Mouse (Mus musculus) CH12.LX (cell line): ENCODE data around the gene Pbx3. TPM values are rescaled to one million over a fixed set of nuclear protein-coding genes. Genes with fewer than 3 reads are reported as not detected.

Source experiments
- DNase-seq: peaks from one replicate; pipeline ENCODE4 v3.0.0-alpha.2; 2013; ENCODE audit errors: extremely low read depth
- H3K27ac ChIP-seq: 2 replicates; pipeline ENCODE4 v1.5.1; 2012; ENCODE audit warnings: low read depth, mild to moderate bottlenecking, control low read depth, moderate library complexity; ENCODE audit not compliant: insufficient read depth
- H3K27me3 ChIP-seq: replicated peaks from 2 replicates; pipeline ENCODE3; 2012; ENCODE audit warnings: inconsistent platforms
- H3K36me3 ChIP-seq, 2 experiments: replicated peaks in 1 of 2; 2 replicates each; pipeline versions ENCODE3 to v1.6.1; 2012; ENCODE audit warnings: inconsistent platforms in 1 of 2, low read length in 1 of 2, mild to moderate bottlenecking in 1 of 2, mixed read lengths in 1 of 2, moderate library complexity in 1 of 2; ENCODE audit not compliant: control insufficient read depth in 1 of 2, insufficient read depth in 1 of 2
- H3K4me1 ChIP-seq, 2 experiments: 2 replicates each; pipeline ENCODE4 v1.6.1; 2012; ENCODE audit warnings: inconsistent platforms in 1 of 2, moderate library complexity in 1 of 2; ENCODE audit not compliant: insufficient read depth in 2 of 2, control insufficient read depth in 1 of 2
- H3K4me2 ChIP-seq: 2 replicates; pipeline ENCODE4 v1.6.1; 2012; ENCODE audit warnings: low read depth, mild to moderate bottlenecking, control low read depth; ENCODE audit not compliant: poor library complexity, insufficient read depth, severe bottlenecking
- H3K4me3 ChIP-seq, 3 experiments: fragments of 150-350 bp in 1 of 3; sonication (generic) in 1 of 3; replicated peaks in 1 of 3; 2 replicates each; pipeline versions ENCODE3 to v1.5.1; 2011 to 2012; ENCODE audit warnings: low read depth in 2 of 3, low read length in 2 of 3, mild to moderate bottlenecking in 2 of 3, moderate library complexity in 2 of 3, control low read depth in 1 of 3, improper control_type of control experiment in 1 of 3, inconsistent platforms in 1 of 3, mixed read lengths in 1 of 3; ENCODE audit not compliant: poor library complexity in 1 of 3
- H3K79me2 ChIP-seq: replicated peaks from 2 replicates; pipeline ENCODE4 v1.6.1; 2012; ENCODE audit warnings: mild to moderate bottlenecking, moderate library complexity; ENCODE audit not compliant: control insufficient read depth, poor library complexity, insufficient read depth, severe bottlenecking; ENCODE audit errors: extremely low read depth
- H3K9ac ChIP-seq: 2 replicates; pipeline ENCODE4 v1.6.1; 2012; ENCODE audit warnings: low read depth, mild to moderate bottlenecking, control low read depth, moderate library complexity; ENCODE audit not compliant: insufficient read depth
- H3K9me3 ChIP-seq: replicated peaks from 2 replicates; pipeline ENCODE3; 2012; ENCODE audit warnings: low read length, inconsistent platforms, mixed read lengths
- BHLHE40 ChIP-seq: IDR thresholded peaks from 2 replicates; pipeline ENCODE4 v1.6.1; 2011; ENCODE audit warnings: mild to moderate bottlenecking, low read depth, low read length, improper control_type of control experiment
- CTCF ChIP-seq, 2 experiments: IDR thresholded peaks in 1 of 2; conservative IDR thresholded peaks in 1 of 2; 2 replicates each; pipeline ENCODE4 v1.5.1; 2011 to 2012; ENCODE audit warnings: low read depth in 2 of 2, low read length in 2 of 2, improper control_type of control experiment in 1 of 2, inconsistent platforms in 1 of 2, mild to moderate bottlenecking in 1 of 2, moderate library complexity in 1 of 2
- ELF1 ChIP-seq: IDR thresholded peaks from 2 replicates; pipeline ENCODE4 v1.6.1; 2014; ENCODE audit warnings: low read depth, mild to moderate bottlenecking, inconsistent platforms, low read length, improper control_type of control experiment
- ETS1 ChIP-seq: conservative IDR thresholded peaks from 2 replicates; pipeline ENCODE4 v1.6.1; 2012; ENCODE audit warnings: low read depth, mild to moderate bottlenecking, inconsistent platforms, low read length, improper control_type of control experiment, moderate library complexity
- HCFC1 ChIP-seq: IDR thresholded peaks from 2 replicates; pipeline ENCODE4 v1.6.1; 2012; ENCODE audit warnings: low read depth, mild to moderate bottlenecking, inconsistent platforms, low read length, improper control_type of control experiment
- JUND ChIP-seq: conservative IDR thresholded peaks from 2 replicates; pipeline ENCODE4 v1.6.1; 2011; ENCODE audit warnings: low read depth, low read length, improper control_type of control experiment
- MAZ ChIP-seq: IDR thresholded peaks from 2 replicates; pipeline ENCODE4 v1.6.1; 2012; ENCODE audit warnings: low read depth, mild to moderate bottlenecking, inconsistent platforms, low read length, improper control_type of control experiment, moderate library complexity
- MXI1 ChIP-seq: IDR thresholded peaks from 2 replicates; pipeline ENCODE4 v1.6.1; 2011; ENCODE audit warnings: mild to moderate bottlenecking, low read depth, low read length, improper control_type of control experiment
- NRF1 ChIP-seq: IDR thresholded peaks from 2 replicates; pipeline ENCODE4 v1.6.1; 2014; ENCODE audit warnings: low read depth, mild to moderate bottlenecking, inconsistent platforms, low read length, improper control_type of control experiment, moderate library complexity
- PAX5 ChIP-seq: IDR thresholded peaks from 2 replicates; pipeline ENCODE4 v1.6.1; 2012; ENCODE audit warnings: low read length, inconsistent platforms, mixed read lengths
- RCOR1 ChIP-seq: conservative IDR thresholded peaks from 2 replicates; pipeline ENCODE4 v1.6.1; 2012; ENCODE audit warnings: low read depth, mild to moderate bottlenecking, inconsistent platforms, low read length, improper control_type of control experiment
- SIN3A ChIP-seq: IDR thresholded peaks from 2 replicates; pipeline ENCODE4 v1.6.1; 2012; ENCODE audit warnings: low read length, improper control_type of control experiment, inconsistent platforms
- TBP ChIP-seq: conservative IDR thresholded peaks from 2 replicates; pipeline ENCODE4 v1.6.1; 2011; ENCODE audit warnings: low read depth, low read length, improper control_type of control experiment
- ZKSCAN1 ChIP-seq: IDR thresholded peaks from 2 replicates; pipeline ENCODE4 v1.6.1; 2012; ENCODE audit warnings: low read depth, inconsistent platforms, low read length, improper control_type of control experiment, borderline replicate concordance
- dilution Hi-C: fragments of 300-500 bp; cut with MboI; formaldehyde crosslinking; loops from 2 replicates; pipeline ENCODE4 v1.14.3; 2020; ENCODE audit warnings: low sequenced_read_pairs; ENCODE audit not compliant: extremely low pct_unique_long_range_greater_than_20kb, extremely low pct_ligation_motif_present
- in situ Hi-C: fragments of 300-500 bp; cut with MboI; formaldehyde crosslinking; loops from 3 replicates; pipeline ENCODE4 v1.14.3; 2019; ENCODE audit warnings: low sequenced_read_pairs, low pct_ligation_motif_present, low pct_unique_long_range_greater_than_20kb, mixed read lengths
- polyA plus RNA-seq: library from polyadenylated mRNA; unstranded; fragments of >175 nt; gene quantifications from 2 replicates; pipeline ENCODE4 v1.2.1, GENCODE M21; 2012; ENCODE audit warnings: low read depth; ENCODE audit not compliant: insufficient read length
- total RNA-seq, 2 experiments: library from RNA; depleted of rRNA; stranded (reverse); fragments of 300-350 nt in 1 of 2; fragments of >200 nt in 1 of 2; gene quantifications; 2 replicates each; pipeline ENCODE4 v1.2.3; 2012 to 2014

Pbx3 gene
- total and polyA plus RNA-seq, 3 experiments: 3.8 to 8.1 (median 5.9) TPM

DNA sequence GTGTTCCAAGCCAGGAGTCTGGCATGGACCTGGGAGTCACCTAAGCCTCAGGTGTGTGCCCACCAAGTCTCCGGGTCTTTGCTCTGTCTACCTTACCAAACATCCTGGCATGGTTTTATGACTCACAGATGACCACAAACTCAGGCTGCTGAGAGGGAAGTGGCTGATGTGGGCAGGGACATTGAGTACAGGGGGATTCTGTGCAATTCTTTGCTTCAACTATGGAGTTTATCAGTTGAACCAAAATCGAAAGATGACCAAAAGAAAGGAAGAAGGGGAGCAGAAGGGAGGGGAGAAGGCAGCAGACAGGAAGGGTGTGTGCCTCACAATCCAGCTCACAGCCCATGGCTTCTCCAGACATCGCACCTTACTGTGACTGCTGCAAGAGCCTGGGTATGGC is 210.5 kb downstream of the Pbx3 start:
- in situ Hi-C loops: no loop called here
- Histone ChIP-seq H3K9ac (no peak overlapping the region), H3K9me3 (no peaks in the 10 kb centered on the region)

DNA sequence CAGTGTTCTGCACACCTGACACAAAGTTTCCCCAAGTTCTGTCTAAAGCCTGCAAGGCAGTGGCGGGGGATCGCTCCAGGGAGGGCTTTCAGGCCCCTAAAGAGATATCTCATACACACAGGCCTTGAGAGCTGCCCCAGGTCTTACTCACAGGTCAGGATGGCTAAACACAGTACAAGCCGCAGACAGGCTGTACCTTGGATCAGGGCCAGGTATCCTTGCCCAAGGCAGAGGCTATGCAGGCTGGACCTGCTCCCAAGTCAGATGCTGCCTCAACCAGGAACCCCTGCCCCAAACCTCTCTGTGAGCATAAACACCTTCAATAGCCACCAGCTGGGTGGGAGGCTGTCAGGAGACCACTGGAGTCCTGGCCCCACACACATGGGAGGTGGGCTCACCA is 215.2 kb downstream of the Pbx3 start:
- H3K4me1 ChIP-seq: no peaks in the 10 kb centered on the region
- H3K9me3 ChIP-seq: no peaks in the 10 kb centered on the region
- in situ Hi-C loops (no loop called here), dilution Hi-C loops (no loop called here)
- no peak overlapping the region for H3K4me2 ChIP-seq
- H3K27me3 ChIP-seq: no peaks in the 10 kb centered on the region
- no peak overlapping the region for H3K27ac ChIP-seq
- H3K4me3 ChIP-seq: no peak overlapping the region
- H3K9ac ChIP-seq: no peak overlapping the region
- no peak for TF ChIP-seq SIN3A
- TF ChIP-seq ELF1: no peak
- no peak for TF ChIP-seq JUND
- TF ChIP-seq ZKSCAN1: no peak
- no peak for TF ChIP-seq BHLHE40
- DNase-seq: no peak
- H3K36me3 ChIP-seq: no peaks in the 10 kb centered on the region
- no peaks in the 10 kb centered on the region for H3K79me2 ChIP-seq

More for the DNA sequence above, 210.5 kb downstream of the Pbx3 start:
- no peaks in the 10 kb centered on the region for H3K27me3 ChIP-seq
- H3K4me1 ChIP-seq: no peaks in the 10 kb centered on the region; a peak in 1 of 4 replicates
- H3K27ac ChIP-seq: no peak overlapping the region
- H3K4me3 ChIP-seq: no peak overlapping the region
- no peaks in the 10 kb centered on the region for H3K36me3 ChIP-seq
- no peak overlapping the region for H3K4me2 ChIP-seq
- DNase-seq: no peak
- no peaks in the 10 kb centered on the region for H3K79me2 ChIP-seq
- no peak for TF ChIP-seq JUND
- TF ChIP-seq ETS1: no peak
- TF ChIP-seq TBP: no peak
- no peak for TF ChIP-seq PAX5
- TF ChIP-seq NRF1: no peak
- TF ChIP-seq MXI1: no peak
- TF ChIP-seq HCFC1: no peak
- dilution Hi-C loops: no loop called here

DNA sequence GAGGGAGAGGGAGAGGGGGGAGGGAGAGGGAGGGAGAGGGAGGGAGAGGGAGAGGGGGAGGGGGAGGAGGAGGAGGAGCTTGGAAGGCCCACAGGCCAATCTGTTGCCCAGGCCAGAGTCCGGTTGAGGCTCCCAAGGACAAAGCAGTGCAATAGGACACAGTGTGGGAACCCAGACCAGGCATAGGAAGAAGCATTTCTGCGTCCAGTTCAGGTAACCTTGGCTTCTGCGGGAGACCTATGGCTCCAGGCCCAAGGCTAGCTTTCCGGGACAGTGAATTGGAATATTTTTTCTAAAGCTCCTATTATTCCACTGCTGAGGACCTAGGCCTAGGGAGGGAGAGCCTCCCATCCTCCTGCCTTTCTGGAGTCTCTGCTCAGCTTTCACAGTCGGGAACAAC is 218.1 kb downstream of the Pbx3 start:
- no peak overlapping the region for H3K27ac ChIP-seq
- H3K36me3 ChIP-seq: no peaks in the 10 kb centered on the region
- in situ Hi-C loops: no loop called here
- dilution Hi-C loops: no loop called here
- TF ChIP-seq MAZ: no peak
- no peak for TF ChIP-seq RCOR1
- TF ChIP-seq CTCF (conservative IDR thresholded peaks at IDR 0.05 in 1 of 2, IDR thresholded peaks at IDR 0.05 in 1 of 2; ENCODE audit: low read depth in 2 of 2, low read length in 2 of 2): no peak
- no peak for TF ChIP-seq SIN3A
- no peak overlapping the region for H3K9ac ChIP-seq
- H3K79me2 ChIP-seq: no peaks in the 10 kb centered on the region
- no peaks in the 10 kb centered on the region for H3K4me1 ChIP-seq
- H3K27me3 ChIP-seq: peaks cover 4% of the 10 kb centered on the region
- no peak for DNase-seq
- H3K9me3 ChIP-seq: no peaks in the 10 kb centered on the region
- H3K4me3 ChIP-seq: no peak overlapping the region
- no peak overlapping the region for H3K4me2 ChIP-seq
